Mouse (Mus musculus) erythroblast, adult 5-6 weeks (primary cell): ENCODE results near the gene Nek4. TPM values are rescaled to one million over a fixed set of nuclear protein-coding genes. Genes with fewer than 3 reads are reported as not detected.

Experiments
- ATAC-seq: replicated peaks from 2 replicates; pipeline ENCODE4 v1.8.0; 2016; ENCODE audit warnings: moderate number of reproducible peaks, mild to moderate bottlenecking, moderate TSS enrichment, inconsistent platforms; ENCODE audit not compliant: poor library complexity, low FRiP score, severe bottlenecking
- total RNA-seq, 2 experiments: library from RNA; stranded (forward) in 1 of 2; stranded (reverse) in 1 of 2; fragments of 150-400 nt in 1 of 2; fragments of 200-764, 138-1000 nt in 1 of 2; gene quantifications; 2 replicates each; pipeline versions ENCODE4 v1.2.3 to v1.2.4; 2015 to 2017; ENCODE audit warnings: low replicate concordance in 2 of 2

Gene Nek4
- 0.38 and 1.0 TPM in 2 replicates for total RNA-seq (2015; ENCODE audit: low replicate concordance)
- total RNA-seq (2017; ENCODE audit: low replicate concordance): 2.5 and 4.3 TPM in 2 replicates

GRCm38 (mm10) chr14:30951154-30951825, at the start of gene Nek4:
TSS of gene Nek4 (plus strand) at chr14:30951377.
- peak; percentile 99 for ATAC-seq

- ATAC-seq: no peak
Observed at GRCm38 (mm10) chr14:30902628-30903027, 48.5 kb upstream of the Nek4 start.

GRCm38 (mm10) chr14:30903036-30903435, 48.1 kb upstream of the Nek4 start:
- ATAC-seq: no peak

GRCm38 (mm10) chr14:30904307-30904706, 46.9 kb upstream of the Nek4 start:
- no peak for ATAC-seq

- ATAC-seq: no peak
Observed at GRCm38 (mm10) chr14:30906001-30906400, 45.2 kb upstream of the Nek4 start.

- no peak for ATAC-seq
Observed at GRCm38 (mm10) chr14:30907814-30908265, 43.3 kb upstream of the Nek4 start.

- no peak for ATAC-seq
Observed at GRCm38 (mm10) chr14:30911141-30911540, 40.0 kb upstream of the Nek4 start.

- ATAC-seq: no peak
Observed at GRCm38 (mm10) chr14:30912641-30913040, 38.5 kb upstream of the Nek4 start.

GRCm38 (mm10) chr14:30913404-30913803, 37.8 kb upstream of the Nek4 start:
- ATAC-seq: no peak

GRCm38 (mm10) chr14:30916516-30916915, 34.7 kb upstream of the Nek4 start:
- no peak for ATAC-seq

GRCm38 (mm10) chr14:30922053-30922670, 29.0 kb upstream of the Nek4 start:
- no peak for ATAC-seq

GRCm38 (mm10) chr14:30923375-30924105, 27.6 kb upstream of the Nek4 start, which contains the start of gene Itih3:
TSS of gene Itih3 (minus strand) at chr14:30923760.
- no peak for ATAC-seq

GRCm38 (mm10) chr14:30925492-30925891, 25.7 kb upstream of the Nek4 start:
- ATAC-seq: no peak

- ATAC-seq: no peak
Observed at GRCm38 (mm10) chr14:30930386-30930785, 20.8 kb upstream of the Nek4 start.

GRCm38 (mm10) chr14:30933351-30933750, 17.8 kb upstream of the Nek4 start:
- ATAC-seq: no peak

- ATAC-seq: no peak
Observed at GRCm38 (mm10) chr14:30942254-30942653, 8.9 kb upstream of the Nek4 start.

GRCm38 (mm10) chr14:30943038-30943437, 8.1 kb upstream of the Nek4 start, which contains the start of gene Itih1:
TSS of gene Itih1 (minus strand) at chr14:30943289.
- ATAC-seq: no peak

GRCm38 (mm10) chr14:30943860-30944674, 7.1 kb upstream of the Nek4 start:
- peak; percentile 37 for ATAC-seq

- ATAC-seq: no peak
Observed at GRCm38 (mm10) chr14:30944745-30945144, 6.4 kb upstream of the Nek4 start.

- ATAC-seq: no peak
Observed at GRCm38 (mm10) chr14:30949986-30950385, 1.2 kb upstream of the Nek4 start.
